Comparison of ENCODE assay signal across 8 mouse cellular contexts in genomic region chr9:57560861-57561710, GRCm38 (mm10). TPM values are rescaled to one million over a fixed set of nuclear protein-coding genes. Genes with fewer than 3 reads are reported as not detected.
DNase-seq lines count a peak whose midpoint lies in the region; ATAC-seq and TF ChIP-seq lines count a peak whose summit lies in the region.

Scamp2 (plus strand) TSS chr9:57560943.

- TF ChIP-seq CTCF in ES-Bruce4 (IDR thresholded peaks at IDR 0.05; ENCODE audit: low read depth, low read length) = no peak

- no peaks in the 10 kb centered on the region for H3K4me1 ChIP-seq in ES-Bruce4 (ENCODE audit: control insufficient read depth, insufficient read depth, low read length)
- H3K4me1 ChIP-seq in forebrain, embryonic 14.5 days (ENCODE audit: control insufficient read depth, insufficient read depth, low read length) = peaks cover 13% of the 10 kb centered on the region
- peaks cover 41% of the 10 kb centered on the region for H3K4me1 ChIP-seq in neural tube, embryonic 15.5 days

- TF ChIP-seq POLR2A in ES-Bruce4 (IDR thresholded peaks at IDR 0.05; ENCODE audit: insufficient read depth, low read length) = peak; percentile 64

- H3K4me2 ChIP-seq in forebrain, embryonic 14.5 days (ENCODE audit: low read length) = peak within 1 kb of the TSS; percentile 70
- H3K4me2 ChIP-seq in neural tube, embryonic 15.5 days = peak within 1 kb of the TSS; percentile 90

- peak within 1 kb of the TSS; percentile 86 for H3K4me3 ChIP-seq in ES-Bruce4 (ENCODE audit: low read depth, low read length)
- H3K4me3 ChIP-seq in forebrain, embryonic 14.5 days (ENCODE audit: low read depth, low read length) = peak within 1 kb of the TSS; percentile 61
- H3K4me3 ChIP-seq in neural tube, embryonic 15.5 days (replicated peaks) = peak within 1 kb of the TSS; percentile 85

- peak; percentile 98 for ATAC-seq in cerebellum, adult (ENCODE audit: insufficient number of reproducible peaks, low FRiP score, low TSS enrichment)
- peak; percentile 100 for ATAC-seq in forebrain, embryonic 14.5 days
- peak; percentile 99 for ATAC-seq in neural tube, embryonic 15.5 days (ENCODE audit: low FRiP score)

- H3K9me3 ChIP-seq in ES-Bruce4 (replicated peaks; ENCODE audit: control insufficient read depth, insufficient read depth, low read length, poor library complexity, severe bottlenecking) = no peaks in the 10 kb centered on the region
- no peaks in the 10 kb centered on the region for H3K9me3 ChIP-seq in forebrain, embryonic 14.5 days (replicated peaks; ENCODE audit: control insufficient read depth, low read length)
- H3K9me3 ChIP-seq in neural tube, embryonic 15.5 days (replicated peaks) = no peaks in the 10 kb centered on the region

- no peaks in the 10 kb centered on the region for H3K27me3 ChIP-seq in ES-Bruce4 (ENCODE audit: control insufficient read depth, insufficient read depth, low read length, poor library complexity, severe bottlenecking)
- no peaks in the 10 kb centered on the region for H3K27me3 ChIP-seq in forebrain, embryonic 14.5 days (replicated peaks; ENCODE audit: control insufficient read depth, insufficient read depth, low read length)
- H3K27me3 ChIP-seq in neural tube, embryonic 15.5 days (replicated peaks) = no peaks in the 10 kb centered on the region

- DNase-seq in forebrain, embryonic 14.5 days (ENCODE audit: low spot score) = peak; percentile 95
- peak; percentile 92 to 94 for DNase-seq in heart, postnatal 14 days
- DNase-seq in layer of hippocampus, adult 11-12 months (ENCODE audit: low spot score) = peak; percentile 95
- DNase-seq in lung, adult 18-20 months = peak; percentile 94 to 95
- peak; percentile 93 for DNase-seq in testis, postnatal 14 days (ENCODE audit: low spot score)

- peak within 1 kb of the TSS; percentile 46 for H3K9ac ChIP-seq in ES-Bruce4 (ENCODE audit: low read depth, poor library complexity, severe bottlenecking)
- H3K9ac ChIP-seq in forebrain, embryonic 14.5 days (ENCODE audit: low read length) = peak within 1 kb of the TSS; percentile 76
- H3K9ac ChIP-seq in neural tube, embryonic 15.5 days (replicated peaks) = peak within 1 kb of the TSS; percentile 66

- H3K36me3 ChIP-seq in ES-Bruce4 (ENCODE audit: control insufficient read depth, insufficient read depth, low read length, poor library complexity, severe bottlenecking) = no peaks in the 10 kb centered on the region
- H3K36me3 ChIP-seq in forebrain, embryonic 14.5 days (ENCODE audit: control insufficient read depth, insufficient read depth, low read length) = no peaks in the 10 kb centered on the region
- no peaks in the 10 kb centered on the region for H3K36me3 ChIP-seq in neural tube, embryonic 15.5 days

- intact Hi-C loops in heart, postnatal 14 days (cut with DNase I) = no loop called here

- TF ChIP-seq EP300 in ES-Bruce4 (IDR thresholded peaks at IDR 0.05; ENCODE audit: insufficient read depth, low read depth, low read length) = 0 out of 2 replicates have a peak, but pooled peaks have one; percentile 43

- under 1% methylated on average over 37 of the region's 37 CpGs for WGBS in forebrain, embryonic 14.5 days
- WGBS in neural tube, embryonic 15.5 days = 1% methylated on average over 37 of the region's 37 CpGs

- no peak within 1 kb of the TSS for H3K27ac ChIP-seq in ES-Bruce4 (ENCODE audit: insufficient read depth, low read length)
- H3K27ac ChIP-seq in forebrain, embryonic 14.5 days (ENCODE audit: low read depth, low read length) = peak within 1 kb of the TSS; percentile 78
- peak within 1 kb of the TSS; percentile 91 for H3K27ac ChIP-seq in neural tube, embryonic 15.5 days (replicated peaks)

RNA-seq across cellular contexts. Expression of gene Scamp2, which starts in this region (rescaled TPM):
- 26.6 and 31.0 TPM in 2 replicates for polyA plus RNA-seq in ES-Bruce4 (2011; ENCODE audit: insufficient read depth, insufficient read length, low read depth, missing spikeins)
- polyA plus RNA-seq in forebrain, embryonic 14.5 days (2014; fragmentation: Nextera tagmentation; extraction: Ambion mirVana) = 55.5 and 56.4 TPM in 2 replicates
- total RNA-seq in heart, postnatal 14 days (2021) = 10 to 100 TPM; 28.0 to 32.7 TPM
- 43.5 and 48.5 TPM in 2 replicates for polyA plus RNA-seq in neural tube, embryonic 15.5 days (2015; fragmentation: Nextera tagmentation; extraction: Ambion mirVana)
